ENCODE assay signal across 19 mouse cellular contexts in the genomic region with DNA sequence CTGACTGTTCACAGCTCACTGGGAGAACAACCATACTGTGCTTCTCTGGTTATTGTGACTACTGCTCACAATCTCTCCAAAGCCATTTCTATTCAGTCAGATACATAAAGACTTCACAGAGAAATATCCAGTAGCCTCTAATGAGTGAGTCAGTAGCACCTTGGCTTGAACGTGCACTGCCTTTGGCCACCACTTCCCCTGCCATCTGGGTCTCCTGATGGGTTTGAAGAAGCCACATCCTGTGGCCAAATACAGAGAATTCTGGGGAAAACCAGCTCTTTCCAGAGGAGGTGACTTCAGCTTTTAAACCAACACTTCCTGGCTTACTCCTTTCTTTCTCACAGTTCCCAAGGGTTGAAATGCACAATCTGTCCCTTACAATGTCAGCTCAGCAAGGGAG.
DNase-seq lines count a peak whose midpoint lies in the region; ATAC-seq lines count a peak whose summit lies in the region.
"Had no signal": no experiment of that assay in that cellular context is flagged by ENCODE, and none has a peak within 500 bp of the region (broad histone marks: within the 10 kb centered on the region; RNA-seq: fewer than 3 reads in every experiment).

No protein-coding gene starts in this region.

- H3K4me1 ChIP-seq in midbrain, embryonic 11.5 days (ENCODE audit: control insufficient read depth, insufficient read depth, low read length): no peaks in the 10 kb centered on the region
- H3K4me1 ChIP-seq: hindbrain, embryonic 10.5 days had no signal

- peak; percentile 50 for DNase-seq in 3134 (ENCODE audit: extremely low read depth, insufficient read length, low spot score)
- DNase-seq in Muller cell, postnatal 12 days (ENCODE audit: inconsistent ontology term): peak; percentile 80
- DNase-seq in cerebellum, adult 8-10 months: peak; percentile 18
- DNase-seq in cerebellum, postnatal 14 days: peak; percentile 63 to 66
- no peak for DNase-seq in midbrain, embryonic 11.5 days (ENCODE audit: low spot score, missing footprints)
- no peak for DNase-seq in left cerebral cortex, adult 8-10 months (ENCODE audit: low spot score in 2 of 2)
- no peak for DNase-seq in kidney, postnatal 36 days
- DNase-seq in spleen, adult 12 weeks (ENCODE audit: low spot score): no peak
- DNase-seq: adrenal gland, postnatal 14 days; B cell, adult 2 months; gastrocnemius, postnatal 10 days; kidney, adult 8-10 months had no signal

- no peaks in the 10 kb centered on the region for H3K27me3 ChIP-seq in midbrain, embryonic 11.5 days (ENCODE audit: control insufficient read depth, insufficient read depth, low read length)
- H3K27me3 ChIP-seq: embryonic facial prominence, embryonic 15.5 days; heart, embryonic 12.5 days had no signal

- H3K9ac ChIP-seq in midbrain, embryonic 11.5 days (ENCODE audit: low read length): no peak overlapping the region
- H3K9ac ChIP-seq: embryonic facial prominence, embryonic 15.5 days; heart, embryonic 12.5 days; hindbrain, embryonic 14.5 days had no signal

- H3K4me3 ChIP-seq in midbrain, embryonic 11.5 days (ENCODE audit: low read depth, low read length): no peak overlapping the region
- H3K4me3 ChIP-seq: embryonic facial prominence, embryonic 15.5 days; heart, embryonic 12.5 days; hindbrain, embryonic 10.5 days had no signal

- ATAC-seq in midbrain, embryonic 11.5 days (ENCODE audit: low FRiP score): no peak
- ATAC-seq: CD4-positive, CD25-positive, alpha-beta regulatory T cell, adult 4 months; forebrain, embryonic 16.5 days had no signal

- H3K36me3 ChIP-seq in midbrain, embryonic 11.5 days (ENCODE audit: control insufficient read depth, insufficient read depth, low read length): peaks cover 23% of the 10 kb centered on the region
- H3K36me3 ChIP-seq: G1E; heart, embryonic 12.5 days had no signal

- H3K27ac ChIP-seq in midbrain, embryonic 11.5 days (ENCODE audit: low read depth, low read length): no peak overlapping the region
- H3K27ac ChIP-seq: embryonic facial prominence, embryonic 15.5 days; hindbrain, embryonic 10.5 days; hindbrain, embryonic 14.5 days had no signal

- H3K9me3 ChIP-seq in midbrain, embryonic 11.5 days (ENCODE audit: control insufficient read depth, low read length): peaks cover 7% of the 10 kb centered on the region; the same call in 1 of the 2 replicates
- H3K9me3 ChIP-seq: embryonic facial prominence, embryonic 15.5 days; heart, embryonic 12.5 days had no signal

- no peak overlapping the region for H3K4me2 ChIP-seq in midbrain, embryonic 11.5 days
- H3K4me2 ChIP-seq: embryonic facial prominence, embryonic 15.5 days; heart, embryonic 12.5 days; hindbrain, embryonic 14.5 days had no signal

- WGBS in midbrain, embryonic 11.5 days: 85% methylated on average over 1 of the region's 1 CpGs

Comparison
In these comparisons a context has a peak if more than half of its experiments do, and no peak if none do; other contexts are left out.
1. DNase-seq: peak in 3134 (single experiment), Muller cell, postnatal 12 days (single experiment), cerebellum, adult 8-10 months (single experiment) and cerebellum, postnatal 14 days (2 of 2); none in midbrain, embryonic 11.5 days (single experiment), left cerebral cortex, adult 8-10 months (0 of 2), kidney, postnatal 36 days (0 of 2) and spleen, adult 12 weeks (single experiment).